Mouse (Mus musculus) liver, adult (tissue): ENCODE data around the gene Smco2.

Experiments used
- GATA4 ChIP-seq: IDR thresholded peaks from 2 replicates; pipeline ENCODE4 v1.6.1; 2014; ENCODE audit warnings: mild to moderate bottlenecking, low read length; ENCODE audit not compliant: insufficient replicate concordance

The Smco2 gene

GRCm38 (mm10) chr6:146845961-146846750 lies 3.7 kb upstream of the Smco2 start:
- TF ChIP-seq GATA4, result no peak

DNA sequence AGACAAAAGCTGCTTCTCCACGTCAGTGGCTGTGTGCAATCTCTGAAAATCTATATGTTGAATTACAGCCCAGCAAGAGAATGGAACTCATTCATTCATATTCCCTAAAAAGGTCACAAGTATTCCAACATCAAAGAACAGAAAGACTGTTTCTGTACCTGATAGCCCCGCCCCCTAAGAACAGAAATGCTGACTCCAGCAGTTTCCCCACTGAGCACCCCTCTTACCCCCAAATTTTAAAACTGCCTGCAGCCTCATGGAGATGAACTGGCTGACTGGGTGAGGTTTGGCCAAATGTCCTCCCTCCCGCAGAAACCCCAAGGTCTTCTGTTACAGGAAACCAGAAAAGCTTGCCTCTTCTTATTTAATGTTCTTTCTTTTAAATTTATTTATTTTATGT lies 2.5 kb upstream of the Smco2 start:
- TF ChIP-seq GATA4, result no peak

- TF ChIP-seq GATA4, result no peak
Measured at GRCm38 (mm10) chr6:146848281-146848680, 1.6 kb upstream of the Smco2 start.

GRCm38 (mm10) chr6:146851916-146852315 lies 2.0 kb downstream of the Smco2 start:
- TF ChIP-seq GATA4, result no peak

- TF ChIP-seq GATA4, result no peak
Measured at GRCm38 (mm10) chr6:146852739-146853138, 2.8 kb downstream of the Smco2 start.

DNA sequence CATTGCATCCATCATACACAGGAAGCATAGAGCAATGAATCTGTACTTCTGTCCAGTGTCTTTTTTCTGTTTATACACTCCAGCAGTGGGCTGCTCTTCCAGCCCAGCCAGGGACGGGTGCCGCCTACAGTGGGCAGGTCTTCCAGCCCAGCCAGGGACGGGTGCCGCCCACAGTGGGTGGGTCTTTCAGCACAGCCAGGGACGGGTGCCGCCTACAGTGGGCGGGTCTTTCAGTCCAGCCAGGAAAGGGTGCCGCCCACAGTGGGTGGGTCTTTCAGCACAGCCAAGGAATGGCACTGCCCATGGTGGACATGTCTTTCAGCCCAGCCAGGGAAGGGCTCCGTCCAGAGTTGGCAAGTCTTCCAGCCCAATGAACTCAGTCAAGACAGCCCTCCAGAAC lies 5.3 kb downstream of the Smco2 start:
- TF ChIP-seq GATA4, result no peak

DNA sequence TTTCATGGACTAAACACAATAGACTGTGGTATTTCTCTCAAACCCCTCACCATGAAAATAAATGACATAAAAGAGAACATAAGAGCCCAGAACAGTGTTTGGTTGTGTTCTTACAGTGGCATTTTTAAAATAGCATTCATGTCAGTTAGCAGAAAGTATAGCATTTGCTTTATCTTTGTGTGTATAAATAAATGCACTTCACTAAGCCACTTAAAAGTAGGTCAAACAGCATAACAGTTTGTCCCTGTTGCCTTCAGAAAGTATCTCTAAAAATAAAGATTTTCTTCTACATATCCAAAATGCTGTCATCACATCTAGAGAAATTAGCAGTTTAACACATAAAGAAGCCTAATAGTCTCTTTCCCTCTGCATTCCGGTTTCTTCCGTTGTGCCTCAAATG lies 7.5 kb downstream of the Smco2 start:
- no peak for TF ChIP-seq GATA4

DNA sequence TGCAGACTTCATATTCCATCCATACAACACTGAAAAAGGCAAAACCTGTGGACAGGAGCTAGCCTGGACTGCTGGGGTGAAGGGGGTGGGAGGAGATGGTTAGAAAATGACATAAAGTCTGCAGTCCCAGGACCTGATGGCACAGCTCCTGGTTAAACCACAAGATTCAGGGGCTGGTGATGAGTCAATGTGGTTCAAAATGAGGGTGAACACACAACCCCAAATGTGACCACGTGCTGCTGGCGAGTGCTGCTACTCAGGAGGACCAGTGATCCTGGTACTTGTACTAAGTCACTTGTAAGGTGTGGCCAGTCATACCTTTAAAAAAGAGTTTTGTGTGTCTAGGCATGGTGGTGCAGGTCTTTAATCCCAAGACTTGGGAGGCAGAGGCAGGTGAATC lies 13.2 kb downstream of the Smco2 start:
- TF ChIP-seq GATA4, result no peak

GRCm38 (mm10) chr6:146865701-146866100 lies 15.8 kb downstream of the Smco2 start:
- no peak for TF ChIP-seq GATA4

- TF ChIP-seq GATA4, result no peak
Measured at GRCm38 (mm10) chr6:146871975-146872374, 22.1 kb downstream of the Smco2 start.

- TF ChIP-seq GATA4, result no peak
Measured at GRCm38 (mm10) chr6:146874415-146874814, 24.5 kb downstream of the Smco2 start.

- TF ChIP-seq GATA4, result no peak
Measured at GRCm38 (mm10) chr6:146876820-146877219, 26.9 kb downstream of the Smco2 start.

DNA sequence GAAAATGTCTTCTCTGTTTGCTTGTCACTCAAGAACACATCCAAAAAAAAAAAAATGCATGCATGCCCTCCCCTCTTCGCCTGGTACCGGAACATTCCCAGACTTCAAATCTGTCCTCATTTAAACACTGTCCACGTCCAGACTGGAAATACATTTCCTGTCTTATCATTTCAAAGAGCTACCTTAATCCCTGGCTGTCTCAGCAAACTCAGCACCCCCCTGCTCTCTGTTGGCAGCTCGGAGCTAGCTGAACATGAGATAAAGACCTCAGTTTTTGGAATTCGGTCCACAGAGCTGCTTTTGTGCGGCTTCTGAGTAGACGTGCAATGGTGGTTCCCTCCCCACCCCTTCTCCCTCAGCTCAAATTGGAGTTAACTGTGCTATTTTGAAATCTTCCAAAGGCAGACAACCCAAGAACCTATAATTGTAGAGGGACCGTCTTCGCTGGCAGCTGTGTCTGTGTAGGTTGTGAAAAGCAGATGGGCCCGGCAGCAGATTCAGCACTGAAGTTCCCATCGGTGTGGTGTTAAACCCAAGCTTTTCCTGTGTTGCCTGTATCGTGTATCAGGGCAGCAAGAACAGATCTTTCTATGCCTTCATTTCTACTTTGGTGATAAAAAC lies 27.6 kb downstream of the Smco2 start:
- no peak for TF ChIP-seq GATA4

DNA sequence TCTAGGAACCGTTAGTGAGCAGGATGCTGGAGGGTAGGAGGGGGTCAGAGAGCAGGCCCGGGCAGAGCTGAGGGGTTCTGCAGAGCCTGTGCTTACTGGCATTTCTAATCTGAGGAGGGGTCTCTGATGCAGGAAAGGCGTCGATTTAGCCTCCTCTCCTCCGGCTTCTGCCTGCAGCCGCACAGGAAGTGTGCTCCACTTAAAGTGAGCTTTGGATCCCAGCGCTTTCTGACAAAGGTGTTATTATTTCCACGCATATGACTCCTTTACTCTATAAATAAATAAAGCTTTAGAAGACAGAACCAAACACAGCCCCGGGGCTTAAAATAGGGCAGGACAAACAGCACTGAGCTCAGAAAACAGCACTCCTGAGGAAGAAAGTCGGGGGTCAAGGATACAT lies 29.0 kb downstream of the Smco2 start:
- no peak for TF ChIP-seq GATA4

DNA sequence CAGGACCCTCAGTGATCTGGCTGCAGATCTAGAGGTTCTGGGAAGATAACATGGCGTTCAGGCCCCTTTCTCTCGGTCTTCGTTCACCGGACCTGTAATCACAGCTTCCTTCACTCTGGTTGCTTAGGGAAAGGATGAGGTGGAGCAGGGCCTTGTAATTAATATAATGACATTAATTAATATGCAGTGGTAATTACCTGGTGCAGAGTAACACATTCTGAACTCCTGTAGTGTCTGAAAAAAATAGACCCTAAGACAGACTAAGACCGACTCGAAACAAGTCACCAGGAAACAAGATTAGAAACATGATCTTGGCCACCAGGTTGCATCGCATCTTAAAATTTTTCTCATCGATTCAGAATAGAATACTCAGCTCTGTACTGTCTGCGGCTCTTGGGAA lies 30.0 kb downstream of the Smco2 start:
- TF ChIP-seq GATA4, result no peak

DNA sequence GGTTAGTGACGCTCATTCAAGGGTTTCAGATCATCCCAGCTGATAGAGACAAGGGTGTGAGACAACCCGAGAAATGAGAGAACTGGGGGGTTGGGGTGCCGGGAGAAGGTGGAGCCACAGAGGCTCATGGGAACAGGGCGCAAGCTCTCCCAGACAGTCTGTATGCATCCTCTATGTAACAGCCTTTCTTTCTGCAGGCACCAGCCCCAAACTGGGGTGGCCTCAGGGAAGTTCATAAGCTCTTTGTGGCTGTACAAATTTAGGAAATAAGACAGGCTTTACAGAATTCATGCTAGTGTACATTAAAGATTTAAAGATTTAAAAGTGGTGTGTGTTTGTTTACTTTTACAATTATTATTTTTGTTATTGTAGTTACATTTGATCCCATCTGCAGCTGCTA lies 30.4 kb downstream of the Smco2 start:
- TF ChIP-seq GATA4, result no peak
